Mouse (Mus musculus): ENCODE measurements around the gene Rfx1. TPM values are rescaled to one million over a fixed set of nuclear protein-coding genes. Genes with fewer than 3 reads are reported as not detected.

Gene Rfx1
- polyA plus RNA-seq, 1 experiment from 2014 or later, result 6.8 TPM

DNA sequence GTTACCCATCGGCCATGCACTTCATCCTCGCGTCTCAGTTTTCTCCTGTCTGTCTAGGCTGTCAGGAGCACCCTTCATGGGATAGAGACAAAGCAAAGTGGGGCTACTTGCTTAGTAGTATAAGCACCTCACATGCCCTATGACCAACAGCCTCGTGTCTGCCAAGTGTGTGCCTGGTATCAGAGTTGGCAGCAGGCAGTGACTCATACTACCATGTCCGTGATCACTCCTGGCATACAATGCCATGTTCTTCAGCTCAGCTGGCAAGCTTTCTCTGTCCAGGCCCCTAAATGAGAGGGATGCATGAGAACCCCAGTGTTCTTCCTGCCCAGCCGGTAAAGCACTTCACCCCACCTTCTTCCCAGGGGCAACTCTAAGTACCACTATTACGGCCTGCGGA is 24.0 kb downstream of the Rfx1 start:
- H3K4me2 ChIP-seq (ENCODE audit: low read length), result no peak overlapping the region
- no peak for ATAC-seq
- H3K36me3 ChIP-seq (ENCODE audit: control insufficient read depth, insufficient read depth, low read length), result peaks cover 87% of the 10 kb centered on the region
- no peak overlapping the region for H3K9ac ChIP-seq (ENCODE audit: low read length)
- no peak overlapping the region for H3K27ac ChIP-seq (ENCODE audit: low read depth, low read length)
- no peaks in the 10 kb centered on the region for H3K9me3 ChIP-seq (replicated peaks; ENCODE audit: control insufficient read depth, low read length)
- no peaks in the 10 kb centered on the region for H3K27me3 ChIP-seq (replicated peaks; ENCODE audit: control insufficient read depth, insufficient read depth, low read length)
- no peaks in the 10 kb centered on the region for H3K4me1 ChIP-seq (ENCODE audit: control insufficient read depth, insufficient read depth, low read length)
- H3K4me3 ChIP-seq (ENCODE audit: low read depth, low read length), result no peak overlapping the region
- DNase-seq (ENCODE audit: low spot score), result no peak
- WGBS, result 90% methylated on average over 8 of the region's 8 CpGs

DNA sequence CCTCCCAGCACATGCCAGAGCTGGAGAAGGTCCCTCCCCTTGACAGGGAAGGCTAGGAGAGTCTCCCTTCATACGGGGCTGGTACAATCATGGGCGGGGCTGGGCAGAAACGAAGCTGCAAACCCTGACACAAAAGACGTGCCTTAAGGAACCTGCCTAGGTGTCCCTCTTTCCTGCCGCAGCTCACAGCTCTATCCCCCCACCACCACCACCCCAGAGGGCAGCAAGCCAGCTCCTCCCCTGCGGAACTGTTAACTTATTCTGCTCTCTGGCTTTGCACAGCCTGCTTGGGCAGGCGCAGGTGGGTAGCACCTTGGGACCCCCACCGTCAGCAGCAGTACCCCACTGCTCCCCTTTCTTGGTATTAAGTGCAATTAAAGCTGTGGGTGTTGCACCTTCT is 29.4 kb downstream of the Rfx1 start:
- ATAC-seq (no peak), DNase-seq (ENCODE audit: low spot score) (no peak)
- Histone ChIP-seq H3K9me3 (replicated peaks; ENCODE audit: control insufficient read depth, low read length) (no peaks in the 10 kb centered on the region), H3K9ac (ENCODE audit: low read length) (no peak overlapping the region), H3K27me3 (replicated peaks; ENCODE audit: control insufficient read depth, insufficient read depth, low read length) (no peaks in the 10 kb centered on the region), H3K4me2 (ENCODE audit: low read length) (no peak overlapping the region), H3K36me3 (ENCODE audit: control insufficient read depth, insufficient read depth, low read length) (peaks cover 88% of the 10 kb centered on the region), H3K4me3 (ENCODE audit: low read depth, low read length) (no peak overlapping the region), H3K4me1 (ENCODE audit: control insufficient read depth, insufficient read depth, low read length) (no peaks in the 10 kb centered on the region), H3K27ac (ENCODE audit: low read depth, low read length) (no peak overlapping the region)
- 69% methylated on average over 8 of the region's 8 CpGs for WGBS

DNA sequence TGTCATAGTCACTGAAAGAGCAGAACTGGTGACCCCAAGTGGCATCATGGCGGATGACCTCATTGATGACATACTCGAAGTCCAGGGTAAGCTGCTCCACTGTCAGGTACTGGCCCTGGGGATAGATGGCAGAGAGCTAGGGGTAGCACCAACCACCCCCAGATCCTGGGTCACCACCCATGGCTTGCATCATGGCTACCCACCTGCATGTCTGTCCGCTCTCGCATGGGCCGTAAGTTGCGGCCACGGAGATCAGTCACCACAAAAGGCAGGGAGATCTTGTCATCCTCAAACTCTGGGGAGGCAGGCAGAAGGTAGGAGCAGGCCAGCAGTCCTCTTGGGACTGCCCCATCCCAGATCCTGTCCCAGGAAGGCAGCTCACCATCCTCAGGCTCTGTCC is 31.7 kb downstream of the Rfx1 start:
- Histone ChIP-seq H3K4me3 (ENCODE audit: low read depth, low read length) (no peak overlapping the region), H3K9me3 (replicated peaks; ENCODE audit: control insufficient read depth, low read length) (no peaks in the 10 kb centered on the region), H3K9ac (ENCODE audit: low read length) (no peak overlapping the region), H3K4me1 (ENCODE audit: control insufficient read depth, insufficient read depth, low read length) (peaks cover 7% of the 10 kb centered on the region), H3K4me2 (ENCODE audit: low read length) (no peak overlapping the region), H3K27me3 (replicated peaks; ENCODE audit: control insufficient read depth, insufficient read depth, low read length) (no peaks in the 10 kb centered on the region), H3K36me3 (ENCODE audit: control insufficient read depth, insufficient read depth, low read length) (peaks cover 84% of the 10 kb centered on the region), H3K27ac (ENCODE audit: low read depth, low read length) (no peak overlapping the region)
- 96% methylated on average over 7 of the region's 7 CpGs for WGBS
- ATAC-seq (no peak), DNase-seq (ENCODE audit: low spot score) (no peak)

DNA sequence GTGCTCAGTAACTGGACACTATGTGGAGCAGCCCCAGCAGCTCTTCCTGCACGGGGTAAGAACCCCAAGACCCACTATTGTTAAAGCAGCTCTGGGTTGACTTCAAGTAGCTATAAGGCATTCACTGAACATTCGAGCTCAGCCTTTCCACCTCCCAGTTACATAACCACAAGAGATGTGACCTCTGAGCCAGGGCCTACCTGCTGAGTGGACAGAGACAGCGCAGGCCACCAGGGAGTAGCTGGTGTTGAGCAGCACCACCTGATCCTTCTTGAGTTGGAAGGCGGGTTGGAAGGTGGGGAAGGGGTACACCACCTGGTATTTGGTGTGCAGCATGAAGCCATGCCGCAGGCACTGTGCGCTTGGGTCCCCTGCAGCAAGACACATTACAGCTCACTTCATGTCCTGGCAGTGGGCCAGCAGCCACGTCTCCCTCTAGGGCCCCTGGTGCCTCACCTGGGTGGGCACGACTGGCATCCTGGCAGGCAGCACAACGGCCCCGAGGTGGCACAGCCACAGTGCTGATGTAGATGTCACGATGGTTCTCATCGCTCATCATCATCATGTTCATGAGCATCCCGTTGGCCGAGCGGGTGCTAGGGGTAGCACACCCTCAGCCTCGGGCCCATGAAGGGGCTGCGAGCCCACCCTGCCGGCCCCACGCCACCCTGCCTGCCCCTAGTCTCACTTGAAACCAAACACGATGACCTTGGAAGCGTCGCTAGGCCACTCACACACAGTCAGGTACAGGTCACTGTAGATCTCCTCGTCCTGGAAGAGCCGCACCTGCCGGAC is 35.0 kb downstream of the Rfx1 start:
- DNase-seq (ENCODE audit: low spot score) (no peak), ATAC-seq (no peak)
- no peak overlapping the region for H3K4me2 ChIP-seq (ENCODE audit: low read length)

DNA sequence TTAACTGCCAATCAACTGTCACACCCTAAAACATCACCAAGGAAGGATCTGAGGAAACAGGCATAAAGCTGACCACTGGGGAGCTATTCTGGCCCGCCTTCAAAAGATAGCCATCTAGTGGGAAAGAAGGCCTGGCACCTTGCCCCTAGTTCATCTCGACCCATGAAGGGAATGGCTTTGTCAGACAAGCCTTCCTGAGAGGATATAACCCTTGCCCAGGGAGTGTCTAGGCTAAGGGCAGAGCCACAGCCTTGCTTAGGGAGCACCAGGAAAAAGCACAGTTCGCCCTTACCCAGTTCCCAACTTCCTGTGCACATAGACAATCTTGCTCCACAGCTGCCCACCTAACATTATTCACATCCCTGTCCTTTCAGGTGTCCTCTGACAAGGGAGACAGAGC is 37.0 kb downstream of the Rfx1 start:
- no peaks in the 10 kb centered on the region for H3K27me3 ChIP-seq (replicated peaks; ENCODE audit: control insufficient read depth, insufficient read depth, low read length)
- H3K27ac ChIP-seq (ENCODE audit: low read depth, low read length), result peak overlapping the region; percentile 88; the same call in 1 of the 2 replicates
- peak overlapping the region; percentile 81 for H3K9ac ChIP-seq (ENCODE audit: low read length)
- peak overlapping the region; percentile 61 for H3K4me3 ChIP-seq (ENCODE audit: low read depth, low read length)
- no peak for ATAC-seq
- peak overlapping the region; percentile 63 for H3K4me2 ChIP-seq (ENCODE audit: low read length)
- H3K4me1 ChIP-seq (ENCODE audit: control insufficient read depth, insufficient read depth, low read length), result peaks cover 14% of the 10 kb centered on the region
- peaks cover 35% of the 10 kb centered on the region for H3K36me3 ChIP-seq (ENCODE audit: control insufficient read depth, insufficient read depth, low read length)
- WGBS, result 54% methylated on average over 3 of the region's 3 CpGs
- DNase-seq (ENCODE audit: low spot score), result no peak
- H3K9me3 ChIP-seq (replicated peaks; ENCODE audit: control insufficient read depth, low read length), result no peaks in the 10 kb centered on the region

More for the DNA sequence above, 35.0 kb downstream of the Rfx1 start:
- peaks cover 54% of the 10 kb centered on the region for H3K36me3 ChIP-seq (ENCODE audit: control insufficient read depth, insufficient read depth, low read length)
- H3K9me3 ChIP-seq (replicated peaks; ENCODE audit: control insufficient read depth, low read length), result no peaks in the 10 kb centered on the region
- no peak overlapping the region for H3K9ac ChIP-seq (ENCODE audit: low read length)
- no peak overlapping the region for H3K4me3 ChIP-seq (ENCODE audit: low read depth, low read length)
- H3K27me3 ChIP-seq (replicated peaks; ENCODE audit: control insufficient read depth, insufficient read depth, low read length), result no peaks in the 10 kb centered on the region
- peaks cover 14% of the 10 kb centered on the region for H3K4me1 ChIP-seq (ENCODE audit: control insufficient read depth, insufficient read depth, low read length)
- H3K27ac ChIP-seq (ENCODE audit: low read depth, low read length), result no peak overlapping the region
- WGBS, result 92% methylated on average over 25 of the region's 25 CpGs

DNA sequence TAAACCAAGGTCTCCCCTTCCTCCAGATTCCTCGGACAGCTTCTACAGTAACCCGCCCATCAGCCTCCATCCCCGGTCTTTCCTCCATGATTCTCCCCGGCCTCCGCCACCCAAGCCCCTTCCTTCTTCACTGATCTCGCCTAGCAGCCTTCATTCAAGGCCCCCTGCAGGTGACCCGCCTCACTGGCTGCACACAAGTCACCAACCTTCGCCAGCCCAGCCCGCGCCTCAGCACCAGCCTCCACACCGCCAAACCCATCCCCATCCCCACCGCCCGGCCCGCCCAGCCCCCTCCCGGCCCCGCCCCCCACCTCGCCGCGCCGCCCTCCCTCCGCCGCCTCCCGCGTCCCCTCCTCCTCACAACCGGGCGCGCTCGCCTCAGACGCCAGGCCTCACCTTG is 37.6 kb downstream of the Rfx1 start:
- DNase-seq (ENCODE audit: low spot score), result peak; percentile 67
- Histone ChIP-seq H3K27ac (ENCODE audit: low read depth, low read length) (peak overlapping the region; percentile 88), H3K9me3 (replicated peaks; ENCODE audit: control insufficient read depth, low read length) (no peaks in the 10 kb centered on the region), H3K9ac (ENCODE audit: low read length) (peak overlapping the region; percentile 81), H3K27me3 (replicated peaks; ENCODE audit: control insufficient read depth, insufficient read depth, low read length) (no peaks in the 10 kb centered on the region), H3K4me1 (ENCODE audit: control insufficient read depth, insufficient read depth, low read length) (peaks cover 14% of the 10 kb centered on the region), H3K4me3 (ENCODE audit: low read depth, low read length) (peak overlapping the region; percentile 61), H3K36me3 (ENCODE audit: control insufficient read depth, insufficient read depth, low read length) (peaks cover 29% of the 10 kb centered on the region), H3K4me2 (ENCODE audit: low read length) (peak overlapping the region; percentile 63)
- ATAC-seq, result peak; percentile 71
- WGBS, result under 1% methylated on average over 21 of the region's 29 CpGs

DNA sequence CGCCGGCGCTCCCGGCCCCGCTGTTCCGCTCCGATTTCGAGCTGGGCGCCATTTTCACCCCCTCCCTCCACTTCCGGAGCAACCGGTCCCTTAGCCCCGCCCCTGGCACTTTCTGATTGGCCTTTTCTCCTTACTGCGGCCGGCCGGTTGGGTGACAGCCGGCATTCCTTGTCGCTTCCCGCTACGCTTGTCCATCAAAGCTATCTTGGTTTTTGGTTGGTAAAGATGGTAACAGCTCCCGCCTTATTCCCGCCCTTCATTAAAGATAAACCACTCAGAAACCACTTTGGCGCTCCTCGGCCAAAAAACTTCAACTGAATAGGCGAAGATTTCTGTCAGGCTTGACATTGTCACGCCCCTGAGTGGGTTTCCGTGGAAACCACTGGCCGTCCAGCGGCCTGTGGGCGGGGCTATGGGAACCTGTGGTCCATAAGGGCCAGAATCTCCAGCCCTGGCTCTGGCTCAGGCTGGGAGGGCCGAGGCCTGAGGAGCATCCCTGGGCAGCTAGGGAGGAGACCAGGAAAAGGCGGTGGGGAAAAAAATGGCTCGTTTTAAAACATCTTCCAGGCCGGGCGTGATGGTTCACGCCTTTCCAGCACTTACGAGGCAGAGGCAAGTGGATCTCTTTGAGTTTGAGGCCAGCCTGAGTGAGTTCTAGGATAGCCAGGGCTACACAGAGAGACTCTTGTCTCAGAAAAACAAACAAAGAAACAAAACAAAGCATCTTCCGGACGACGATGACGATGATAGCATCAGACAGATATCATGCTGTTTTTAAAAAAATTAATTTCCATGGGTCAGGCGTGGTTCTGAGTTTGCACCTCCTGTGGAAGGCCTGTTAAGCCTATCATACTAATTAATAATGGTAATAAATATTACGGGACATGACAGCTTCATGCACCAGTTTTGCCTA is 38.3 kb downstream of the Rfx1 start, which contains the start of gene Dcaf15:
Gene Dcaf15 (minus strand): TSS at position 72 of the 913 bp plus-strand sequence.
- H3K4me3 ChIP-seq (ENCODE audit: low read depth, low read length), result peak within 1 kb of the TSS; percentile 61
- peak within 1 kb of the TSS; percentile 81 for H3K9ac ChIP-seq (ENCODE audit: low read length)
- peaks cover 14% of the 10 kb centered on the region for H3K4me1 ChIP-seq (ENCODE audit: control insufficient read depth, insufficient read depth, low read length)
- H3K27me3 ChIP-seq (replicated peaks; ENCODE audit: control insufficient read depth, insufficient read depth, low read length), result no peaks in the 10 kb centered on the region
- peak within 1 kb of the TSS; percentile 63 for H3K4me2 ChIP-seq (ENCODE audit: low read length)
- ATAC-seq (peak; percentile 97), DNase-seq (ENCODE audit: low spot score) (peak; percentile 100)
- 7% methylated on average over 42 of the region's 42 CpGs for WGBS
- H3K9me3 ChIP-seq (replicated peaks; ENCODE audit: control insufficient read depth, low read length), result no peaks in the 10 kb centered on the region
- H3K36me3 ChIP-seq (ENCODE audit: control insufficient read depth, insufficient read depth, low read length), result peaks cover 23% of the 10 kb centered on the region
- peak within 1 kb of the TSS; percentile 88 for H3K27ac ChIP-seq (ENCODE audit: low read depth, low read length)

DNA sequence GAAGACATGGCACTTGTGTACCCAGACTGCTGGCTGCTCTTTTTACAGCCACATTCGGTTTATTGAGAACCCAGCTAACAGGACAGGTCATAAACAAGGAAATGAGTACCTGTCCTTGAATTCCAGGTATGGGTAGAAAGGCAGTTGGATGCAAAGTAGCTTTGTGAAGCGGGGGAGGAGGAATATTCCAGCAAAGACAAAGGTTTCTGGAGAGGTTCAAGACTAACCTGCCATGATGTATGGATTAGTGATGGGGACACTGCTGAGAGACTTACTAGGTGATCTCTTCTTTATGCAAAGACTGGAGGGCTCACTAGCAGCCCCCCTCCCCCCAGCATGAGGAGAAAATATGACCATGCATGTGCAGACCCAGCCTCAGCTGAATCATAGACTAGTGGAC is 39.0 kb downstream of the Rfx1 start:
- H3K36me3 ChIP-seq (ENCODE audit: control insufficient read depth, insufficient read depth, low read length), result peaks cover 17% of the 10 kb centered on the region
- DNase-seq (ENCODE audit: low spot score), result no peak
- ATAC-seq, result no peak
- H3K4me3 ChIP-seq (ENCODE audit: low read depth, low read length), result no peak overlapping the region
- H3K9ac ChIP-seq (ENCODE audit: low read length), result no peak overlapping the region
- no peak overlapping the region; the same call in 1 of the 2 replicates for H3K4me2 ChIP-seq (ENCODE audit: low read length)
- peaks cover 14% of the 10 kb centered on the region for H3K4me1 ChIP-seq (ENCODE audit: control insufficient read depth, insufficient read depth, low read length)
- H3K27me3 ChIP-seq (replicated peaks; ENCODE audit: control insufficient read depth, insufficient read depth, low read length), result no peaks in the 10 kb centered on the region
- WGBS, result 88% methylated on average over 2 of the region's 2 CpGs
- no peak overlapping the region for H3K27ac ChIP-seq (ENCODE audit: low read depth, low read length)
- H3K9me3 ChIP-seq (replicated peaks; ENCODE audit: control insufficient read depth, low read length), result no peaks in the 10 kb centered on the region
